Mouse (Mus musculus) embryonic fibroblast, embryonic 13.5 days (primary cell): ENCODE measurements around the gene C1ql4. TPM values are rescaled to one million over a fixed set of nuclear protein-coding genes. Genes with fewer than 3 reads are reported as not detected.
"Not testable (repeated sequence)": the region's sequence is repeated elsewhere in the genome, so short reads cannot be mapped to it uniquely, and the experiment has no call there.

Source experiments
- H3K27ac ChIP-seq: 2 replicates; pipeline ENCODE4 v1.5.1; 2012; ENCODE audit warnings: low read length, control low read depth, inconsistent platforms; ENCODE audit not compliant: insufficient read depth
- H3K4me1 ChIP-seq: 2 replicates; pipeline ENCODE4 v1.6.1; 2011; ENCODE audit warnings: low read length; ENCODE audit not compliant: control insufficient read depth, insufficient read depth
- H3K4me3 ChIP-seq: 2 replicates; pipeline ENCODE4 v1.5.1; 2011; ENCODE audit warnings: mild to moderate bottlenecking, control low read depth, low read length; ENCODE audit not compliant: insufficient read depth
- CTCF ChIP-seq: IDR thresholded peaks from 2 replicates; pipeline ENCODE4 v1.5.1; 2011; ENCODE audit warnings: mild to moderate bottlenecking, control low read depth, low read length, moderate library complexity, borderline replicate concordance; ENCODE audit not compliant: insufficient read depth
- POLR2A ChIP-seq: IDR thresholded peaks from 2 replicates; pipeline ENCODE4 v1.6.1; 2011; ENCODE audit warnings: low read depth, mild to moderate bottlenecking, control low read depth, low read length, moderate library complexity
- polyA plus RNA-seq: library from polyadenylated mRNA; stranded (reverse); fragments of >200 nt; gene quantifications from 2 replicates; pipeline ENCODE4 v1.2.4, GENCODE M21; 2011; ENCODE audit warnings: low read depth; ENCODE audit not compliant: missing spikeins, insufficient read length

C1ql4 gene
- polyA plus RNA-seq, 1 experiment = not detected

DNA sequence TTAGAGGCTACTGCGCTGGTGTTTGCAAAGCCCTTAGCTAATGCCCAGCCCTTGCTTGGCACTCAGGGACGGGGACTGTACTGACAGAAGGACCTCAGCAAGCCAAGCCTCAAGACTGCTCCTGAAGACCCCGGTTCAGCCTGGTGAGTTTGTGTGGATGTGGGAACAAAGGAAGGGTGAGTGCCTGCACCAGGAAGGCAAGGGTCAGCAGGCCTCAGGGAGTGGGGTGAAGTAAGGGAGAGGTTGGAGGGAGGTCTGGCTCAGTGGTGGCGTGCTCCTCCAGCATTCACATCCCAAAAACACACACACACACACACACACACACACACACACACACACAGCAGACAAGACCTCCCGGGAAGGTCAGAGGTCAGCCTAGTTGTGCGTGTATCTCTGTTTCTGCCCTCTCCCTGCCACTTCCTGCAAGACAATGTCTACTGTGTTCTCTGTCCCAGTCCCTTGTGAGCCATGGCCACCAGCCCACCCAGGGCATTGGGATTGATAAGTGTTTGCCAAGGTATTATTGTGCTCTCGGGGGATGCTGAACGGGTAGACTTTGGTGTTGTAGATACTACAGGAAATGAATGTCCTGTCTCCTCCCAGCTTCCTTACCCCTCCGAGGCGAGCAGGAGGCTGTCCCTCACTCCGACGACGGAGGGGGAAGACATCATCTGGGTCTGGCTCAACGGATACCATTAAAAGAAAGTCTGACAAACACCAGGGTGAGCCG is 9.3 kb downstream of the C1ql4 start:
- no peak overlapping the region for H3K27ac ChIP-seq
- peaks cover 4% of the 10 kb centered on the region; the same call in 1 of the 2 replicates for H3K4me1 ChIP-seq
- no peak for TF ChIP-seq POLR2A
- TF ChIP-seq CTCF = no peak
- no peak overlapping the region for H3K4me3 ChIP-seq

DNA sequence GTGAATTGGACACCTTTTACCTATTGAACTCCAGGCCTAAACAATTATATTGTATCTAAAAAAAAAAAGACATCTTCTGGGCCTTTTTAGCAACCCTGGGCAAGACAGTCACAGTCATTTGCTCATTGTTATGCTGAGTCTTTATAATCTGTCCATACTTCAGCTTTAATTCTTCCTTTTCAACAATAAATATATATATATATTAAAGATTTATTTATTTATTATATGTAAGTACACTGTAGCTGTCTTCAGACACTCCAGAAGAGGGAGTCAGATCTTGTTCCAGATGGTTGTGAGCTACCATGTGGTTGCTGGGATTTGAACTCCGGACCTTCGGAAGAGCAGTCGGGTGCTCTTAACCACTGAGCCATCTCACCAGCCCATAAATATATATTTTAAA is 11.6 kb downstream of the C1ql4 start:
- peak overlapping the region; percentile 96 for H3K4me3 ChIP-seq
- H3K4me1 ChIP-seq, H3K27ac ChIP-seq: not testable (repeated sequence)

DNA sequence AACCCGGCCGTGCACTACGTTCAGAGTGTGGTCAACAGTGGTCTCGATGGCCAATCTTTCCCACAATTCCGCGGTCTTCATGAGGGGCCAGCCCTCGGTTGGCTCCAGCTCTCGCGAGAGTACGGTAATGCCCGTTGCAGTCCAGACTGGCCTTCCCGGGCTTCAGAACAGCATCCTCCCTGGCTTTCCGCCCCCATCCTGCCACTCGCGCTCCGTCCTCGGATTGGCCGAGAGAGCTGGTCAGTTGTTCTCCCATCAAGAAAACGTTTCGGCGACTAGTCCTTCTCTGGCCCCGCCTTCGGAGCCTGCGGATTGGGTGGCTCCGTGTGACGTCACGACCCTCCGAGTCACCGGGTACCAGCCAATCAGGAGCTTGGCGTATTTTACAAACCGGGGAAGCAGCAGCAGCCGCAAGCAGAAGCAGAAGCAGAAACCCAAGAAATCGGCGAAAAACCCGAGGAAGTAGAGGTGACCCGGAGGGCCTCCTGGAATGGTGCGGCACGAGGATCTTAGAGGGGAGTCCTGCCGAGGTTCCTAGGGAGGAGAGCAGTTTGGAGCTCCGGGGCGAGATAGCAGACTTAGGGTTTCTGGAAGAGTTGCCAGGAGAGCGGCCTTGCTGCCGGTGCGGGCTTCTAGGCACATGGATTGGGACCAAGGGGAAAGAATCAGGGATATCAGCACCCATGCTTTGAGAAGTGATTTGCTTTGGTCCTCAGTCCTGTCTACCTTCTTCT is 12.8 kb downstream of the C1ql4 start:
- TF ChIP-seq POLR2A (peak; percentile 94), CTCF (no peak)
- peak overlapping the region; percentile 90 for H3K27ac ChIP-seq
- peak overlapping the region; percentile 96 for H3K4me3 ChIP-seq
- H3K4me1 ChIP-seq = peaks cover 4% of the 10 kb centered on the region; the same call in 1 of the 2 replicates

DNA sequence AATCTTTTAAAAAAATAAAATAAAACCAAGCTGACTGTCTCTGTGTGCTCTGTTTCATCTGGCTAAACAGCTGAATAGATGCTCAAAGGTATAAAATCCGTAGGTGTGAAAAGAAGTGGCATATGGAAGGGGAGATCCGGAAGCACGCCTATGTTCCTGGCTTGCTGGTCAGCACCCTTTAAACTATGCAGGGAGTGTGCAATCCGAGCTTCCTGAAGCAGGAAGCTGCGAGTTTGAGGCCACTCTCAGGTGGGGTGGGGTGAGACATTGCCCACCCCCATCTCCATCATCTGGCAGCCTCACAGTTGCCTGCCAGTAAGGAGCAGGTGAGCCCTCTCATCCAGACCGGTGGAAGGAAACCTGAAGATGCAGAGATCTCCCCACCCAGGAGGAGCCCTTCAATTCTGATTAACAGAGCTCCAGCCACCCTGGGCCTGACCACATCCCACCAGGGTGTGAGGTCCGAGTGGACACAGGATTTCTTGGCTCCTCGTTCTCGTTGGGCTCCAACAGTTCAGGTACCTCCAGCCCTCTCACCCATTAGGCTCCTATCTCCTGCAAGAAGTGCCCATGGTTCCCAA is 13.5 kb downstream of the C1ql4 start, which contains the start of gene Troap:
Gene Troap (plus strand): TSS at position 557 of the 581 bp plus-strand sequence.
- H3K4me3 ChIP-seq = peak within 1 kb of the TSS; percentile 96
- peaks cover 4% of the 10 kb centered on the region; the same call in 1 of the 2 replicates for H3K4me1 ChIP-seq
- TF ChIP-seq CTCF (no peak), POLR2A (no peak)
- H3K27ac ChIP-seq = peak within 1 kb of the TSS; percentile 90

DNA sequence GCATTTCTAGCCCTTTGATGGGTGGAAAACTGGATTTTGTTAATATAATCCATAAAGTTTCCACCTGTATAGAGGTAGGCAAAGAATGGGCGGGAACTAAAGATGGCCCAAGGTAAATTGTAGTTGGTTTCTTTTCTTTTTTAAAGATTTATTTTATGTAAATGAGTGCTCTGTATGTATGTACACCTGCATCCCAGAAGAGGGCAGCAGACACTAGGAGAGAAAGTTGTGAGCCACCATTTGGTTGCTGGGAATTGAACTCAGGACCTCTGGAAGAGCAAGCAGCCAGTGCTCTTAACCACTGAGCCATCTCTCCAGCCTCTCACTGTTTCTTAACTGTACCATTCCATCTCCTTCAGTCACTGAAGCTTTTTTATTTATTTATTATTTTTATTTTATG is 15.6 kb downstream of the C1ql4 start:
- Histone ChIP-seq H3K4me3 (no peak overlapping the region), H3K4me1 (peaks cover 4% of the 10 kb centered on the region; the same call in 1 of the 2 replicates), H3K27ac (no peak overlapping the region)
- TF ChIP-seq POLR2A (no peak), CTCF (no peak)

DNA sequence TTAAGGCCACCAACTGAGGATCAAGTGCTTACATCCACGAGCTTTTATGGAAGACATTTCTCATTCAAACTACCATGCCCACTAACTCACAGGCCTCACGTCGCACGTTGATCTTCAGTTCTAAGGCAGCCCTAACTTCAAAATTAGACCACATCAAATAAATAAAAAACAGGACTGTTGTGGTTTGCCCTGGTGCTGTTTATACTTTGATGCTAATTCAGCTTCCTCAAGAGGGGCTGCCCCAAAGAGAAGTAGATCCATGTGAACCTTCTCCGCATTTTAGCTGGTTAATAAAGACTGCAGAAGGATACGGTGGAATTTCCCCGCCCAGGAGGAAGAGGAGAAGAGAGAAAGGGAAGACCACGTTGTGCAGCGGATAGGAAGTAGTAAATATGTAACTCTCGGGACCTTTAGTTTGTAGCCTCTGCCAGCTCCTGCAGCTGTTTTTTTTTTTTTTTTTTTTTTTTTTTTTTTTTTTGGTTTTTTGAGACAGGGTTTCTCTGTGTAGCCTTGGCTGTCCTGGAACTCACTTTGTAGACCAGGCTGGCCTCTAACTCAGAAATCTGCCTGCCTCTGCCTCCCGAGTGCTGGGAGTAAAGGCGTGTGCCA is 22.0 kb downstream of the C1ql4 start:
- no peak overlapping the region for H3K4me3 ChIP-seq
- TF ChIP-seq CTCF = no peak
- TF ChIP-seq POLR2A = no peak
- H3K4me1 ChIP-seq = no peaks in the 10 kb centered on the region
- H3K27ac ChIP-seq = no peak overlapping the region

DNA sequence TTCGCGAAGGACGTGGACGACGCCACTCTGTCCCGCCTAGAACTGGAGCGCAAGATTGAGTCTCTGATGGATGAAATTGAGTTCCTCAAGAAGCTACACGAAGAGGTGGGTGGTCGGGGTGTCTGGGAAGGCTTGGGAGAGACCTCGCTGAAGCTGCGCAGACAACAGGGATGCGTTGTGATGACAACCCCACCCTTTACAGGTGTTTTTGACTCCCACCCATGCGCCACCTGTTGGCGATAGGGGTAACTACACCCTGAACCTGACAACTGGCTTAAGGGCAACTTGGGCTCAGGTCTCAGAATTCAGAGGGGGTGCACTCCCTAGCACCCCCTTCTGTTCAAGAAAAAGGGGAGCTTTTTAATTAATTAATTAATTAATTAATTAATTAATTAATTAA is 31.3 kb downstream of the C1ql4 start:
- no peaks in the 10 kb centered on the region for H3K4me1 ChIP-seq
- H3K4me3 ChIP-seq = no peak overlapping the region
- TF ChIP-seq POLR2A = no peak
- TF ChIP-seq CTCF = peak; percentile 46; the same call in 1 of the 2 replicates

DNA sequence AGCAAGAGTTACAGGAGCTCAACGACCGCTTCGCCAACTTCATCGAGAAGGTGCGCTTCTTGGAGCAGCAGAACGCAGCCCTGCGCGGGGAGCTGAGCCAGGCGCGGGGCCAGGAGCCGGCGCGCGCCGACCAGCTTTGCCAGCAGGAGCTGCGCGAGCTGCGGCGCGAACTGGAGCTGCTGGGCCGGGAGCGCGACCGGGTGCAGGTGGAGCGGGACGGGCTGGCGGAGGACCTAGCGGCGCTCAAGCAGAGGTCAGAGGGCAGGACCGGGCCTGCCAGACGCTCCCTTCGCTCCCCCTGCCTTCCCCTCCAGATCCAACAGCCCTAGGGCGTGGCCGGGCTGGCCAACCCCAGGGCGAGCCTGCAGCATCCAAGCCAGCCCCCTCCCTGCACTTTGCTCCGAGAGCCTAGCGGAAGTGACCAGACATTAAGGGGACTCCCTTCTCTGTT is 32.1 kb downstream of the C1ql4 start:
- H3K4me3 ChIP-seq = 0 out of 2 replicates have a peak overlapping the region, but pooled peaks have one; percentile 4
- no peak for TF ChIP-seq POLR2A
- no peak for TF ChIP-seq CTCF
- no peak overlapping the region for H3K27ac ChIP-seq
- no peaks in the 10 kb centered on the region for H3K4me1 ChIP-seq

More for the DNA sequence above, 31.3 kb downstream of the C1ql4 start:
- H3K27ac ChIP-seq = no peak overlapping the region

DNA sequence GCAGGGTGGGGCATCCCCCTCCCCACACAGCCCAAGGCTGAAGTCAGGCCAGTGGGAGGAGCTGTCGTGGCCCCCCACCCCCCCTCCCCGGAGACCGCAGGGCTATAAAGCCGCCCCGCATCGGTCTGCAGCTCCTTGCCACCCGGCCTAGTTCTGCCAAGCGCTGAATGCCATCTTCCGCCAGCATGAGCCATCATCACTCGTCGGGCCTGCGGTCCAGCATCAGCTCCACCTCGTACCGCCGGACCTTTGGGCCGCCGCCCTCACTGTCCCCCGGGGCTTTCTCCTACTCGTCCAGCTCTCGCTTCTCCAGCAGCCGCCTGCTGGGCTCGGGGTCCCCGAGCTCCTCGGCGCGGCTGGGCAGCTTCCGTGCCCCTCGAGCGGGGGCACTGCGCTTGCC is 32.6 kb downstream of the C1ql4 start, which contains the start of gene Prph:
Gene Prph (plus strand): TSS at position 135 of the 400 bp plus-strand sequence.
- Histone ChIP-seq H3K4me1 (no peaks in the 10 kb centered on the region), H3K4me3 (0 out of 2 replicates have a peak within 1 kb of the TSS, but pooled peaks have one; percentile 4), H3K27ac (no peak within 1 kb of the TSS)
- no peak for TF ChIP-seq POLR2A
- TF ChIP-seq CTCF = no peak

DNA sequence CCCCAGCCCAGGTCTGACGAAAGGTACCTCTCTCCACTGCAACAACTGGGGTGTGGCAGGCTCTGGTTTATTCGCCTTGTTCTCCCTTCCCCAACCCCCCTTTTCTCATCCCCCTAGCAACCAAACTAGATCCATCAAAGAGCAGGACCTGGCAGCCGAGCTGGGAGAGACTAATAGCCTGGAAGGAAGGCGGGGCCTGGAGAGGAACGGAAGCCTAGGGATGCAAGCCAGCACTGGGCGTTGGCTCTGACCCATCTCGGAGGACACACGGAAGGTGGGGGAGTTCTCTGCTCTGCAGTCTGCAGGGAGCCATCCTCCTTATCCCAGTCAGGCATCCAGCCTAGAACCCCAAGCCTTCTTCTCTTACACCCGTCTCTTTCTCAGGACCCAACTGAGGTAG is 34.2 kb downstream of the C1ql4 start:
- H3K4me1 ChIP-seq = no peaks in the 10 kb centered on the region
- no peak overlapping the region for H3K4me3 ChIP-seq
- TF ChIP-seq POLR2A (no peak), CTCF (no peak)
- no peak overlapping the region for H3K27ac ChIP-seq
